Mouse (Mus musculus): ENCODE measurements around the gene Wwp2.

DNA sequence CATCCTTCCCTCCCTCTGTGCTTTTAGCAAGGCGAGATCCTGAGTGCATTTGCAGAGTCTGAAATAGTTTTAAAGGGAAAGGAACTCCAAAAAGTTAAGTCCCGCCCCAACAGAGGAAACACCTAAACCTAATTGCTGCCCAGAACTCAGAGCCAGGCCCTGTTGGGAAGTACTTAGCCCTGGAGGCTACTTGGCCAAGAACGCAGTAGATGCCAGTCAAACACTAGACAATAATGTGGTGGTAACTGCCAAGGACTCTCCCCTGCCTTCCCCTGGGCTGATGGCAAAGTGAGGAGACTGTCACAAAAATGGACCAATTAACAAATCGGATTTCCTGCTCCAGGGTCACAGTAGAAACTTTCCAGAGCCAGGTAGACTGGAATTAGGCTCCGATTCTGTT, 34.3 kb upstream of the Wwp2 start:
- TF ChIP-seq CTCF (IDR thresholded peaks at IDR 0.05; ENCODE audit: low read depth, low read length) (no peak), POLR2A (IDR thresholded peaks at IDR 0.05; ENCODE audit: extremely low read depth, insufficient read depth, low read length) (no peak)
